Mouse (Mus musculus) stomach, embryonic 16.5 days (tissue): ENCODE data around the gene Myo16. TPM values are rescaled to one million over a fixed set of nuclear protein-coding genes. Genes with fewer than 3 reads are reported as not detected.
A peak's percentile ranks its signal among the peaks of the same experiment; 100 is the strongest.

Experiments used
- ATAC-seq: fragments of 200-750 bp; cut with Nextera tagmentation; 2 replicates; pipeline ENCODE4 v1.8.0; 2017; ENCODE audit warnings: moderate number of reproducible peaks, moderate TSS enrichment; ENCODE audit not compliant: insufficient read depth, low FRiP score
- H3K27ac ChIP-seq: fragments of 300-500 bp; sonication (generic); 2 replicates; pipeline ENCODE4 v1.5.1; 2014; ENCODE audit warnings: low read length
- H3K27me3 ChIP-seq: fragments of 300-500 bp; sonication (generic); 2 replicates; pipeline ENCODE4 v1.6.1; 2014; ENCODE audit warnings: low read length, control low read depth, mixed read lengths; ENCODE audit not compliant: control insufficient read depth, insufficient read depth
- H3K36me3 ChIP-seq: fragments of 300-500 bp; sonication (generic); 2 replicates; pipeline ENCODE4 v1.6.1; 2014; ENCODE audit warnings: low read length; ENCODE audit not compliant: control insufficient read depth, insufficient read depth
- H3K4me1 ChIP-seq: fragments of 300-500 bp; sonication (generic); 2 replicates; pipeline ENCODE4 v1.6.1; 2014; ENCODE audit warnings: low read length, control low read depth, mixed read lengths; ENCODE audit not compliant: control insufficient read depth, insufficient read depth
- H3K4me2 ChIP-seq: fragments of 300-500 bp; sonication (generic); 2 replicates; pipeline ENCODE4 v1.6.1; 2014; ENCODE audit warnings: low read depth, low read length, mixed read lengths
- H3K4me3 ChIP-seq: fragments of 300-500 bp; sonication (generic); replicated peaks from 2 replicates; pipeline ENCODE4 v1.5.1; 2014; ENCODE audit warnings: mild to moderate bottlenecking, low read length
- H3K9ac ChIP-seq: fragments of 300-500 bp; sonication (generic); 2 replicates; pipeline ENCODE4 v1.6.1; 2014; ENCODE audit warnings: low read length
- H3K9me3 ChIP-seq: fragments of 300-500 bp; sonication (generic); replicated peaks from 2 replicates; pipeline ENCODE4 v1.6.1; 2016; ENCODE audit warnings: low read length, control low read depth; ENCODE audit not compliant: control insufficient read depth
- WGBS: fragments of 180-500 bp; shearing (Covaris S2); extraction: QIAGEN DNeasy Blood & Tissue Kit; methylation state at CpG from one replicate; pipeline ENCODE4 v1.1.7; 2014; 5-methylcytosine and 5-hydroxymethylcytosine counted together
- polyA plus RNA-seq: library from polyadenylated mRNA; unstranded; fragments of >200 nt; fragmentation: Nextera tagmentation; extraction: Ambion mirVana; gene quantifications from 2 replicates; pipeline ENCODE4 v1.2.1, GENCODE M21; 2015

Myo16 gene
- polyA plus RNA-seq, 1 experiment from 2014 or later, result 3.1 TPM

DNA sequence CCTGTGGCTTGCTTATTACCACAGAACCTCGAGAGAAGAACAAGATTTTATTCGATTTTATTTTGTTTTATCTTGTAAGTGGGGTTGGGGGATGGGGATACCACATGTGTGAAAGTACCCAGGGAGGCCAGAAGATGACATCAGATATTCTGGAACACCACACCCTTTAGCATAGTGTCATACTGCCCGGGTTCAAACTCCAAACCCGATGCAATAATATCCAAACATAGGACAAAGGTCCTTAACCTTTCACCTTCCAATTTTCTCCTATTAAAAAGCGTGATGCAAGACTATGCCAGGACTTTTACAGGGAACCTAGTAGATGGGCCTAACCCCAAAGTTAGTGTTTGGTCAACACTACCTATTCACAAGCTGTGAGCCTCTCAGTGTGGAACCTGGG, 443.9 kb downstream of the Myo16 start:
- H3K36me3 ChIP-seq, result no peaks in the 10 kb centered on the region
- ATAC-seq, result no peak
- H3K4me1 ChIP-seq, result no peaks in the 10 kb centered on the region
- H3K4me2 ChIP-seq, result no peak overlapping the region
- H3K9ac ChIP-seq, result no peak overlapping the region
- WGBS, result 76% methylated on average over 5 of the region's 5 CpGs
- no peak overlapping the region for H3K27ac ChIP-seq
- no peak overlapping the region for H3K4me3 ChIP-seq
- no peaks in the 10 kb centered on the region for H3K9me3 ChIP-seq
- H3K27me3 ChIP-seq, result no peaks in the 10 kb centered on the region

DNA sequence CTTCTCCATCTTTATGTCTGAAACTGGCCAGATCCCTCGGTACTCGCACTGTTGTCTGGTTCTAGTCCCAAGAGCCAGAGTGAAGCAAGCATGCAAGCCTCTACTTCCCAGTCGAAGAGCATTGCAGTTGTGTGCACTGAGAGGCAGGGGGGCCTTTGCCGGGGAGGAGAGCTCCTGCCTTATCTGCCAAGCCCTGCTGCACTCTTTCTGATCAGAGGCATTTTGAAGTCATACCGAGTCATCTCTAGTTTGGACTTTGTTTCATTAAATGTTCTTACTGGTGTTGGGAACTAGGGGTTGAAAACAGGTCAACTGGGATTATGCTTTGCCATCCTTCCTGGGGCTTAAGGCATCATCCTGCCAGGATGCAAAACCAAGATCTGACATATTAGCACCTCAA, 445.2 kb downstream of the Myo16 start:
- WGBS, result 77% methylated on average over 5 of the region's 5 CpGs
- Histone ChIP-seq H3K9me3 (no peaks in the 10 kb centered on the region), H3K27me3 (no peaks in the 10 kb centered on the region), H3K9ac (no peak overlapping the region), H3K4me3 (no peak overlapping the region), H3K36me3 (no peaks in the 10 kb centered on the region), H3K4me1 (no peaks in the 10 kb centered on the region), H3K27ac (no peak overlapping the region), H3K4me2 (no peak overlapping the region)
- no peak for ATAC-seq

DNA sequence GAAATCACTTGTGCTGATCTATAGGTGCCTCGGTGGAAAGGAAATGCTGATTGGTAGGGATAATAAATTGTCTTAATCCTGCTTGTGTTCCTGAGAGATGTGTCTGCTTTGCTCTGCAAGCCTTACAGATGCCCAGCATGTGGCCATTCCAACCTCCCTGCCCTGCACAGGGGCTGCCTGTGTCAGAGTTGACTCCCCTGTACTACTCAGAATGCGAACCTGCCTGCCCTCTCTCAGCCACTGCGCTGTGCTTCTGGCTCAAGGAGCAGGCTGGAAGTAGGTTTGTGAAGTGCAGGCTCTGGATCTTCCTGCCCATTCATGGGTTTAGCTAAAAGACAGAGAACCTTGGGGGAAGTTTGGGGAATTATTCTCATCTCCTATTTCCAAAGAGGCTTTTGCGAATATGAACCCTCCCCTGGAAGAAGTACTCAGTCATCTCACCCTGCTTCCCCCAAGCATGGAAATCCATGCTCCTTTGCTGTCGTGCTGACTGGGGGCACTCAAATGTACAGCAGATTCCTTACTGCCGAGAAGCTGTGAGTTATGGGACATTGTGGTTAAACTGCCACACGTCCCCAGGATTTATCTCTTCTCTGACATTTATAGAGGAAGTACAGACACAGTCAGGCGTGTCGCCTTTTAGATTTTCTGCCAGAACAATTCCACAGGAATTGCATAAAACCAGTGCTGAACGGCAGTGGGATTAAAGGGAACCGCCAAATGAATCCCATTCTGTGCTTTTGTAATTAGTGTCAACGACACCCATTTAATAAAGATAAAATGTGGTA, 452.5 kb downstream of the Myo16 start:
- H3K4me3 ChIP-seq, result no peak overlapping the region
- WGBS, result 36% methylated on average over 12 of the region's 12 CpGs
- H3K9me3 ChIP-seq, result no peaks in the 10 kb centered on the region
- H3K4me1 ChIP-seq, result peaks cover 9% of the 10 kb centered on the region
- no peak overlapping the region for H3K4me2 ChIP-seq
- no peak overlapping the region for H3K9ac ChIP-seq
- ATAC-seq, result no peak
- H3K27me3 ChIP-seq, result no peaks in the 10 kb centered on the region
- no peak overlapping the region; the same call in 1 of the 2 replicates for H3K27ac ChIP-seq
- H3K36me3 ChIP-seq, result no peaks in the 10 kb centered on the region

DNA sequence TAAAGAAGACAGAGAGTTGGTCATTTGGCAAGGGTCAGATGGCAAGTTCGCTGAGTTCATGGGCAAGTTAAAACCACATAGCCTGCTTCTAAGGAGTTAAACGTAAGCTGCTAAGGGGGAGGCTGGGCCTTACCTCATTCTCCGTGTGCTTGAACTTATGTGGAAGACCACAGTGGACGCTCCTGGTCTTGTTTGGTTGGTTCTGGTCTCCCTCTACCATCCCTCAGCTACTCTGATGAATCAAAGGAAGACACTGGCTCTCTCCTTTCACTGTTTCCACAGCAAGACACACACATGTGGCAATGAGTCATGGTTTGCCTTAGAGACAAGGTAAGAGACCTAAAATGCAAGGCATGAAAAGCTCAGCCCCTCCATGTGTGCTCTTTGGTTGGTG, 453.1 kb downstream of the Myo16 start:
- H3K27ac ChIP-seq, result no peak overlapping the region
- no peaks in the 10 kb centered on the region for H3K9me3 ChIP-seq
- H3K4me3 ChIP-seq, result no peak overlapping the region
- no peaks in the 10 kb centered on the region for H3K36me3 ChIP-seq
- 41% methylated on average over 4 of the region's 4 CpGs for WGBS
- no peak overlapping the region for H3K4me2 ChIP-seq
- ATAC-seq, result no peak; the same call in 1 of the 2 replicates
- no peaks in the 10 kb centered on the region for H3K27me3 ChIP-seq
- no peak overlapping the region for H3K9ac ChIP-seq
- H3K4me1 ChIP-seq, result peaks cover 9% of the 10 kb centered on the region

DNA sequence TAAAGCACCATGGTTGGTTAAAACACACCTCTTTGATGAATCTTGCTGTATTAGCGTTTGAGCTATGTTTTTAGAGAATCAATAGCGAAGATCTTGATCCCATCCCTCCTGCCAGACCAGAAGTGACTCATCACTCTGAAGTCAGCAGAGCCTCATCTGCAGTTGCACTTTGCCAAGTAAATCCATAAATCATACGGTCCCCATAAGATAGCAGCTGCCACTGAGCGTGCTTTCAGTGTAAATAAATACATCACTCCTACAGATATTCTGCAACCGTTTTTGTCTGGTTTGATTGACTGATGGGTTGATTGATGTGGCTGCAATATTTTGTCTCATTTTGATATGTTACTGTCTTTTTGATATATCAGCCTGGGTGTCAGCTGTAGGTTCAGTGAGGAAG, 457.9 kb downstream of the Myo16 start:
- WGBS, result 59% methylated on average over 5 of the region's 5 CpGs
- H3K9me3 ChIP-seq, result no peaks in the 10 kb centered on the region
- peaks cover under 1% of the 10 kb centered on the region for H3K4me1 ChIP-seq
- no peaks in the 10 kb centered on the region for H3K27me3 ChIP-seq
- no peak overlapping the region for H3K27ac ChIP-seq
- ATAC-seq, result no peak
- no peaks in the 10 kb centered on the region for H3K36me3 ChIP-seq
- no peak overlapping the region for H3K9ac ChIP-seq
- H3K4me3 ChIP-seq, result no peak overlapping the region
- H3K4me2 ChIP-seq, result no peak overlapping the region

DNA sequence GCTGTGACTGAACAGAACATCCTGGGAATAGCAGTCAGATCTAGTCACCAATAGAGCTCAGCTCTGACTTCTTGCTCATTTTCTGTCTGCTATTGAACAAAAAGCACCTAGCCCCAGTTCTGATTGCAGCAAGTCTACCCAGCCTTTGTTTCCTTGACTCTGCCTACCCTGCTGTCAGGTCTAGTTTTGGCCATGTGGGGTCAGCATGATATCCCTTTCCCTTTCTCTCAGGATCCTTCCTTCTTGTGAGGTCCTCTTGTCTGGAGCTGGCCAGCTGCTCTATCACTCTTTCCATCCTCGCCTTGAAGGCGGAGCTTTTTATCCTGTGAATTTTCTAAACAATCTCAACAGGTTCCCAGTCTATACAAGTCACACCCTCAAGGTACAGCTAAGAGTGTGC, 459.7 kb downstream of the Myo16 start:
- Histone ChIP-seq H3K4me1 (no peaks in the 10 kb centered on the region), H3K27ac (no peak overlapping the region), H3K4me3 (no peak overlapping the region), H3K36me3 (no peaks in the 10 kb centered on the region), H3K9me3 (no peaks in the 10 kb centered on the region), H3K4me2 (no peak overlapping the region), H3K9ac (no peak overlapping the region), H3K27me3 (no peaks in the 10 kb centered on the region)
- ATAC-seq, result no peak
- 56% methylated on average over 2 of the region's 2 CpGs for WGBS

DNA sequence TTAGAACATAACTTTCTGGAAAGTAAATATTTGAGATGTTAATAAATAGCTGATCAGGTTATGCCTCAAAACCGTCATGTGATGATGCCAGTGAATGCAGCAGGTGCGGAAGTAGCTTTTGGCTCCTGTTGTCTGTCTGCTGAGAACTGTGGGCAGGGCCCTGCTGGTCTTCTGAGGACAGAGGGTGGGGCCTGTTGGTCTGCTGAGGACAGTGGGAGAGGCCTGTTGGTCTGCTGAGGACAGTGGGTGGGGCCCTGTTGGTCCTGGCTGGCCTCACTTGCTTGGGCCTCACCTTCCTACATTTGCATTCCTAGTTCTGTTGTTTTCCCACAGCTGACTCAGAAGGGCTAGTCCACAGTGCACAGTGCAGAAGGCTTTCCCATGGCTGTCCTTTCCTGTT, 466.0 kb downstream of the Myo16 start:
- 60% methylated on average over 2 of the region's 2 CpGs for WGBS

DNA sequence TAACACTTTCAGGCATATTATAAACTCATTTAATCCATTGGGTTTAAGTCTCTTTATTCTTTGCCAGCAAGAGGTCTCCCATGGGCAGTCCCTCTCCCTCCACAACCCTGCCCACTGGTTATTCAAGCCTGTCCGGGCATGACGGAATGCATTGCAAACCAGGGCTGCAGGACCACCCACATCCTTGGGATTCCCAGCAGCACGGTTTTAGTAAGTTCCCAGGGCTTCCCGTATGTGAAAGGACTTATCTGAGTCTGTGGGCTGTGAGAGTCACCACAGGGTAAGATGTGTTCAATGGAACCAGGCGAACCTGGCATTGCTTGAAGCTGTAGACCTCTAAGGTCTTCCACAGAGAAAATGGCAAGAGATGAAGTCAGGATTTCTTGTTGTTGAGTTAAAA, 471.6 kb downstream of the Myo16 start:
- no peak overlapping the region for H3K4me3 ChIP-seq
- WGBS, result 36% methylated on average over 5 of the region's 5 CpGs
- no peak overlapping the region for H3K4me2 ChIP-seq
- H3K27me3 ChIP-seq, result no peaks in the 10 kb centered on the region
- ATAC-seq, result no peak
- H3K9ac ChIP-seq, result no peak overlapping the region
- H3K27ac ChIP-seq, result no peak overlapping the region
- no peaks in the 10 kb centered on the region for H3K36me3 ChIP-seq
- H3K9me3 ChIP-seq, result no peaks in the 10 kb centered on the region
- no peaks in the 10 kb centered on the region for H3K4me1 ChIP-seq

More for the DNA sequence above, 466.0 kb downstream of the Myo16 start:
- Histone ChIP-seq H3K9me3 (no peaks in the 10 kb centered on the region), H3K9ac (no peak overlapping the region), H3K4me2 (no peak overlapping the region), H3K4me3 (no peak overlapping the region), H3K27me3 (no peaks in the 10 kb centered on the region), H3K27ac (no peak overlapping the region), H3K36me3 (no peaks in the 10 kb centered on the region), H3K4me1 (no peaks in the 10 kb centered on the region)
- ATAC-seq, result peak; percentile 94

DNA sequence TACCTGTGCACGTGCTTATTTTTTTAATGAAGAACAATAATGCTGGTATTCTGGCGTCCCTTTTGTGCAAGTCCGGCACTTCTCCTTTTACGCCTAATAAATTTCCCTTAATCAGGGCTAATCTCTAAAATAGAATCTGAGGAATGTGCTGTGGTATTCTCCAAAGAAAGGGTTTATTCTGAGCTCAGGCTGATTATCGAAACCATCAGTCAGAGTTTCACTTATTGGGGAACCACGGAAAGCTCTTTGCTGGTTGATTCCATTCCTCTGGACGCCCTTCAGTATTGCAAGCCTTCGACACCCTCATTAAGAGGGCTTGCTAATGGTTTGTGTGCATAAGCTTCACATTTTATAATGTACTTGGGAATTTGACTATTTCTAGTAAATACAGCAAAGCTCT, 475.0 kb downstream of the Myo16 start:
- Histone ChIP-seq H3K27ac (no peak overlapping the region), H3K9me3 (no peaks in the 10 kb centered on the region), H3K4me1 (no peaks in the 10 kb centered on the region), H3K36me3 (no peaks in the 10 kb centered on the region), H3K4me2 (no peak overlapping the region), H3K4me3 (no peak overlapping the region), H3K9ac (no peak overlapping the region), H3K27me3 (no peaks in the 10 kb centered on the region)
- WGBS, result 66% methylated on average over 8 of the region's 8 CpGs
- ATAC-seq, result no peak
